Mouse (Mus musculus) hindbrain, embryonic 14.5 days (tissue): ENCODE measurements around the gene Ect2l. TPM values are rescaled to one million over a fixed set of nuclear protein-coding genes. Genes with fewer than 3 reads are reported as not detected.

Experiments used
- ATAC-seq: fragments of 200-750 bp; cut with Nextera tagmentation; 2 replicates; pipeline ENCODE4 v1.8.0; 2017; ENCODE audit warnings: moderate number of reproducible peaks, mild to moderate bottlenecking, moderate TSS enrichment, moderate library complexity; ENCODE audit not compliant: low FRiP score
- DNase-seq: peaks from one replicate; pipeline ENCODE4 v3.0.0-alpha.2; 2015; ENCODE audit warnings: low spot score
- H3K27ac ChIP-seq: fragments of 300-500 bp; sonication (generic); 2 replicates; pipeline ENCODE4 v1.5.1; 2014; ENCODE audit warnings: mild to moderate bottlenecking, moderate library complexity
- H3K27me3 ChIP-seq: fragments of 300-500 bp; sonication (generic); 2 replicates; pipeline ENCODE4 v1.6.1; 2014; ENCODE audit warnings: mild to moderate bottlenecking, low read length, mixed read lengths; ENCODE audit not compliant: control insufficient read depth, insufficient read depth
- H3K36me3 ChIP-seq: fragments of 300-500 bp; sonication (generic); replicated peaks from 2 replicates; pipeline ENCODE4 v1.6.1; 2014; ENCODE audit not compliant: control insufficient read depth, insufficient read depth
- H3K4me1 ChIP-seq: fragments of 300-500 bp; sonication (generic); replicated peaks from 2 replicates; pipeline ENCODE4 v1.6.1; 2014; ENCODE audit warnings: antibody characterized with exemption, low read length, mixed read lengths; ENCODE audit not compliant: control insufficient read depth, insufficient read depth
- H3K4me2 ChIP-seq: fragments of 300-500 bp; sonication (generic); replicated peaks from 2 replicates; pipeline ENCODE4 v1.6.1; 2014; ENCODE audit warnings: mild to moderate bottlenecking, moderate library complexity
- H3K4me3 ChIP-seq: fragments of 300-500 bp; sonication (generic); replicated peaks from 2 replicates; pipeline ENCODE4 v1.5.1; 2014; ENCODE audit warnings: mild to moderate bottlenecking, low read length
- H3K9ac ChIP-seq: fragments of 300-500 bp; sonication (generic); 2 replicates; pipeline ENCODE4 v1.6.1; 2014
- H3K9me3 ChIP-seq: fragments of 300-500 bp; sonication (generic); 2 replicates; pipeline ENCODE4 v1.6.1; 2016; ENCODE audit warnings: low read length; ENCODE audit not compliant: control insufficient read depth
- WGBS: fragments of 180-500 bp; shearing (Covaris S2); extraction: QIAGEN DNeasy Blood & Tissue Kit; methylation state at CpG from one replicate; pipeline ENCODE4 v1.1.7; 2014; 5-methylcytosine and 5-hydroxymethylcytosine counted together
- polyA plus RNA-seq: library from polyadenylated mRNA; unstranded; fragments of >200 nt; fragmentation: Nextera tagmentation; extraction: Ambion mirVana; gene quantifications from 2 replicates; pipeline ENCODE4 v1.2.1, GENCODE M21; 2014

Ect2l gene
- polyA plus RNA-seq, 1 experiment from 2014 or later: 0.51 TPM

GRCm38 (mm10) chr10:18118336-18118735 lies 92.4 kb downstream of the Ect2l start:
- ATAC-seq: no peak
- no peaks in the 10 kb centered on the region for H3K27me3 ChIP-seq
- DNase-seq: no peak
- peaks cover 80% of the 10 kb centered on the region for H3K36me3 ChIP-seq
- H3K9me3 ChIP-seq: no peaks in the 10 kb centered on the region
- no peak overlapping the region for H3K4me3 ChIP-seq
- H3K4me1 ChIP-seq: no peaks in the 10 kb centered on the region
- no peak overlapping the region for H3K27ac ChIP-seq
- H3K9ac ChIP-seq: no peak overlapping the region
- 65% methylated on average over 8 of the region's 8 CpGs for WGBS
- no peak overlapping the region for H3K4me2 ChIP-seq

- Histone ChIP-seq H3K36me3 (peaks cover 34% of the 10 kb centered on the region), H3K27ac (no peak overlapping the region), H3K9ac (no peak overlapping the region), H3K4me1 (no peaks in the 10 kb centered on the region), H3K9me3 (no peaks in the 10 kb centered on the region), H3K27me3 (no peaks in the 10 kb centered on the region), H3K4me2 (no peak overlapping the region), H3K4me3 (no peak overlapping the region)
- WGBS: 84% methylated on average over 10 of the region's 10 CpGs
- DNase-seq (no peak), ATAC-seq (no peak)
These were observed 97.1 kb downstream of the Ect2l start for GRCm38 (mm10) chr10:18113473-18114093.

DNA sequence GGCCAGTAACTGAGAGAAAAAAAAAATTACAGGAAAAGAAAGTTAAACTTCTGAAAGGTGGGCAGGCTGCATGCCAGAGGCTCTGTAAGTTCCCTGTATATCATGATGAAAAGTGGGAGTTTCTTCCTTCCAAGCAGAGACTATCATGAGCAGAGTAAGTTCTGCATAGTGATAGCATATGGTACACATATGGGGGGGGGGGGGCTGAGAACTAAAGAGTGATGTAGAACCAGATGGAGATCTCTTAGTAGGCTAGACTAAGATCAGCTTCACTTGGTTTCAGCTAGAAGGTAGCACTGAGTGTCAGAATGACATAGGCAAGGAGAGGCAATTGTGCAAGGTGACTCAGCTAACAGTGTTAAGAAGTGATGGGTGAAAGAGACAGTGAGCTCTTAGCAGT lies 99.8 kb downstream of the Ect2l start:
- ATAC-seq (no peak), DNase-seq (no peak)
- Histone ChIP-seq H3K27me3 (no peaks in the 10 kb centered on the region), H3K4me1 (no peaks in the 10 kb centered on the region), H3K36me3 (peaks cover 28% of the 10 kb centered on the region), H3K9me3 (no peaks in the 10 kb centered on the region), H3K9ac (no peak overlapping the region), H3K4me2 (no peak overlapping the region), H3K27ac (no peak overlapping the region), H3K4me3 (no peak overlapping the region)

DNA sequence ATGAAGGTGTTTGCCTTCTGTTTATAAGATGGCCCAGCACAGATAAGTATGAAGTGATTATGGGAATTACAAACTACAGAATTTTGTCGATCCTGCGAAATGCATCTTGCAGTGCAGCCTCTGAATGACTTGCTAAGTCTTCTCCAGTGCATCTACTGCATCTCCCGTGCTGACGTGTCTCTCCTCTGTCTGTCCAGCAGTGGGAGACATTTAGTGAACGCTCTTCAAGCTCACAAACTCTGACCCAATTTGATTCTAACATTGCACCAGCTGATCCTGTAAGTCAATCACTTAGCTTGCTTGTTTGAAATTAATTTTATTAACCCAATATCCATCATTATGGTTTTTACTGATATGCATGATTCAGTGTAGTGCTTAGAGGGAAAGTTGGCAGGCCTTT lies 103.2 kb downstream of the Ect2l start:
- no peak overlapping the region for H3K4me3 ChIP-seq
- DNase-seq (no peak), ATAC-seq (no peak)
- no peak overlapping the region for H3K27ac ChIP-seq
- H3K4me1 ChIP-seq: no peaks in the 10 kb centered on the region
- H3K9me3 ChIP-seq: no peaks in the 10 kb centered on the region
- peaks cover 30% of the 10 kb centered on the region for H3K36me3 ChIP-seq
- no peak overlapping the region for H3K9ac ChIP-seq
- H3K27me3 ChIP-seq: no peaks in the 10 kb centered on the region
- 82% methylated on average over 5 of the region's 5 CpGs for WGBS
- no peak overlapping the region for H3K4me2 ChIP-seq

- Histone ChIP-seq H3K27ac (no peak overlapping the region), H3K4me2 (no peak overlapping the region), H3K4me1 (no peaks in the 10 kb centered on the region), H3K4me3 (no peak overlapping the region), H3K27me3 (no peaks in the 10 kb centered on the region), H3K9me3 (no peaks in the 10 kb centered on the region), H3K36me3 (peaks cover 29% of the 10 kb centered on the region), H3K9ac (no peak overlapping the region)
- DNase-seq (no peak), ATAC-seq (0 out of 2 replicates have a peak, but pooled peaks have one; percentile 37)
- WGBS: 61% methylated on average over 5 of the region's 5 CpGs
These were observed 108.5 kb downstream of the Ect2l start for GRCm38 (mm10) chr10:18102166-18102565.

GRCm38 (mm10) chr10:18090691-18091090 lies 120.0 kb downstream of the Ect2l start:
- 0 out of 2 replicates have a peak, but pooled peaks cover 10% of the 10 kb centered on the region for H3K9me3 ChIP-seq
- H3K9ac ChIP-seq: no peak overlapping the region
- H3K27ac ChIP-seq: no peak overlapping the region
- H3K4me3 ChIP-seq: no peak overlapping the region
- no peak for ATAC-seq
- no peak overlapping the region for H3K4me2 ChIP-seq
- no peak for DNase-seq
- no peaks in the 10 kb centered on the region for H3K27me3 ChIP-seq
- no peaks in the 10 kb centered on the region for H3K4me1 ChIP-seq
- peaks cover 44% of the 10 kb centered on the region for H3K36me3 ChIP-seq

GRCm38 (mm10) chr10:18082772-18083171 lies 127.9 kb downstream of the Ect2l start:
- DNase-seq (no peak), ATAC-seq (no peak)
- Histone ChIP-seq H3K9ac (no peak overlapping the region), H3K4me2 (no peak overlapping the region), H3K36me3 (no peaks in the 10 kb centered on the region), H3K4me1 (peaks cover 8% of the 10 kb centered on the region; the same call in 1 of the 2 replicates), H3K27ac (no peak overlapping the region), H3K27me3 (no peaks in the 10 kb centered on the region), H3K9me3 (0 out of 2 replicates have a peak, but pooled peaks cover 10% of the 10 kb centered on the region), H3K4me3 (no peak overlapping the region)
- WGBS: 96% methylated on average over 6 of the region's 6 CpGs

GRCm38 (mm10) chr10:18081536-18081935 lies 129.2 kb downstream of the Ect2l start:
- no peak overlapping the region for H3K4me2 ChIP-seq
- 0 out of 2 replicates have a peak, but pooled peaks cover 6% of the 10 kb centered on the region for H3K9me3 ChIP-seq
- DNase-seq: no peak
- no peak for ATAC-seq
- H3K4me1 ChIP-seq: peaks cover 8% of the 10 kb centered on the region; the same call in 1 of the 2 replicates
- H3K36me3 ChIP-seq: no peaks in the 10 kb centered on the region
- no peak overlapping the region for H3K9ac ChIP-seq
- H3K27me3 ChIP-seq: no peaks in the 10 kb centered on the region
- 71% methylated on average over 1 of the region's 1 CpGs for WGBS
- no peak overlapping the region for H3K27ac ChIP-seq
- no peak overlapping the region for H3K4me3 ChIP-seq
